Mouse (Mus musculus) frontal cortex, postnatal 10 days (tissue): ENCODE results near the gene Gm45234.

Experiments used
- DNase-seq, 2 experiments: peaks; one replicate each; pipeline ENCODE4 v3.0.0; 2022; ENCODE audit warnings: low spot score in 2 of 2, mixed read lengths in 1 of 2

Gene Gm45234

DNA sequence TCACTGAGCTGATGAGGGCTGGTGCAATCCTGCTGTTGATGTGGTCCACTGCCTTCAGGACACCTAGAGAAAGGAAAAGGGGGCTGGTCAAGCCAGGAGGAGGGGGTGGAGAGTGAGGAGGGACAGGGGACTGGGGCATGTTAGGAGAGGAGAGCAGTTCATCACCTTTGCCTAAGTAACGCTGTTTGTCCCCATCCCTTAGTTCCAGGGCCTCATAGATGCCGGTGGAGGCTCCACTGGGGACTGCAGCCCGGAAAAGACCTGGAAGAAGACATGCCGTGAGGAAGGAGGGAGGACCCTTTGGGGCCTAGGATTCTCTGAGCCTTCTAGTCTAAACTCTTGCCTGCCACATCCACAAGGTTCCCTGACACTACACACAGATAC, 11.7 kb upstream of the Gm45234 start:
- DNase-seq, result no peak

DNA sequence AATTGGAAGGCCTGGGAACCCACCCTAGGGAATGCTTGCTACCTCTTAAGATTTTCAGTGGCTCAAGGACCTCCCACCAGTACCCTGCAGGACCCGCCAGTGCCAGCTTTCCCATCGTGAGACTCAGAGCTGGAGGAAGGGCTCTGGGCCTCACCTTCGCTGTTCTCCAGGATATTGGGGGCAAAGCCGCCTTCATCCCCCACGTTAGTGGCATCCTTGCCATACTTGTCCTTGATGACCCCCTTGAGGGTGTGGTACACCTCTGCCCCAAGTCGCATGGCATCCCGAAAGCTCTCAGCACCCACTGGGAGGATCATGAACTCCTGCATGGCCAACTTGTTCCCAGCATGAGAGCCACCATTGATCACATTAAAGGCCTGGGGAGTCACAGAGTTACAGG, 10.1 kb upstream of the Gm45234 start:
- DNase-seq, result no peak

DNA sequence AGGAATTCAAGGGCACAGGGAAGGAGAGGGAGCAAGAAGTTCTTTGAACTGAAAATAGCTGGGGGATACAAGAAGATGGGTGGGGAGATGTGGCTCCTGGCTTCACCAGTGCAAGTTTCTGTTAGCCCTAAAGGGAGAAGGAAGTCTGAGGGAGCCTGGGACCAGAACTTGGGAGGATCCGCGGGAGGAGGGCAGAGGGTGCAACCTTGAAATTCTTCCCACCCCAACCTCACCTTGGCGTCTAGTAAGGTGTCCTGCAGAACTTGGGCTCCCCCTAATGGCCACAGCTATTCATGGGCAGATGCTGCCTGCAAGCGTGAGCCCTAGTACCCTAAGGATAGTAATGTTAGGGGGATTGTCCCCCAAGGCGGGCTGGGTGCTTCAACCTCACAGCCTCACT, 3.4 kb upstream of the Gm45234 start:
- peak in 1 of 2 experiments; percentile 74 for DNase-seq

DNA sequence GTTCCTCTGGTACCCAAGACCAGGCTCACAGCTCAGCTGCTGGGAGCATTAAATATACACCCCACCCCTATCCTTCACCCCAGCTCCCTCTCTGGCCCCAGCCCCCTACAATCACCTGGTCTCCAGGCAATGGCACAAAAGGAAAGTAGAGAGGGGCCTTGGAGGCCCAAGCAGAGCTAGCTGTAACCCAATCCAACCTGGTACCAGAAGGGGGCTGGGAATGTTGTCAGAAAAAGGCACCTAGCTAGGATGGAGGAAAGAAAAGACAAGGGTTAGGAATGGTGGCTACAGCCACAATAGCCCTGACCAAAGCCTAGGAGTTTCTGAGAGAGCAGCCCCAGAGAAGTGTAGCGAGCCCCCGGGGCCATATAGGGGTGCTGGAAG, 3.0 kb upstream of the Gm45234 start:
- no peak for DNase-seq

DNA sequence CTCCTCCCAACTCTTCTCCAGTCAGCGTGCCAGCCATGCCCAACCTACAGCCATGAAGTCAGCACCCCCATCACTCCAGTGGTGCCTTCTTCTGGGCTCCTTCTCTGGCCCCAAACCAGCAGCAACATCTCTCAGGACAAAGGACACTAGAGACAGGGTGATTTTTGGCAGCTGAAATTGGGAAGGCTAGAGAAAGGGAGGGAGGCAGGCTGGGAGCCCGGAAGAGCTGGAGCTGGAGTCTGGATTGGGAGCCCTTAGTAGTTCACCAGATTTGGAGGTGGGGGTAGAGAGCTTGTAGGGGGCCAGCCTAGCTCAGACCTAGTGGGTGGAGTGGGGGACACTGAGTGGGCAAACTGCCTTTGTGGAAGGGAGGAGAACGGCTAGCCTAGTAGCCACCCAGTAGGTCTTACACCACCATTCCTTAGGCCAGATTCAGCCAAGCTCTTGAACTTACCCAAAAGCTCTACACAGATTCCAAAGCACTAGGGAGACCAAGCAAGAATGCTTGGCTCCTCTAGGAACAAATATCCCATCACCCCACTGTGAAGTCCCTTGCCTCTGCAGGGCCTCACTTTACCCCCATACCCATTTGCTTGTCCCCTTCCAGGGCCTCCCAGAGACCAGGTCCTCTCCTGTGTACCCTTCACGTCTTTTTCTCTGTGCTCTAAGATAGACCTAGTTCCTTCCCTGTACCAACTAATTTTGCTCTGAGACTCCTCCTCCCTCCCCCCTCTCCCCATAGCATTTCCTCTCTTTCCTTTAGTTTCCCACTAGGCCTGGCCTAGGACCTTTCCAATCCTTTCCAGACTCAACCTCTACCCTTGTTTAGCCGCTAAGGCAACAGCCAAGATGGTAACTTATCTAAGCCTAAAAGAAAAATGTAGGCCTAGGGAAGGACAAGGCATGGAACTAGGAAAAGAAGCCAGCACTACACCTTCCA, 2.4 kb upstream of the Gm45234 start:
- DNase-seq, result peak in 1 of 2 experiments; percentile 57

DNA sequence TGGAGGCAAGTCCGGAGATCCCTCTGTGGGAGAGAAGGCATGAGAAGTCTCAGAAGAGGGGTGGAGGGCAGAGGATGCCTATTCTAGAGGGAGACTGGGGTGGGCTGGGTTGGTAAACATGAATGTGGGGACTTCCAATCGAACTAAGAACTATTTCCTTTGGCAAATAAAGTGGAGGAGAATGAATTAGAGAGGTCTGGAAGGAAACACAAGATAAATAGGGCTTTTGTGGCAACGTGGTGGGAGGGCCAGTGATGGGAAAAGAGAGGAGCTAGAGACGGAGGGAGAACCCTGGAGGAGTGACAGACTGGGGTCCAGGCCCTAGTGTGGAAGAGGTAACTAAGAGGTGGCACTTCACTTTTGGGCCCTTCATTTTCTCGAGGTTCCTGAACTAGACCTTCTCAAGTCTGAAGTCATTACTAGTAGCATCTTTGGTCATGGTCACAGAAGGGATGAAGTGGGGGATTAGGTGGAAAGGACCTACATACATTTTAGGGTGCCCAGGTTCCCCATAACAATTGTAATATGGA, 1.6 kb upstream of the Gm45234 start:
- DNase-seq, result no peak

DNA sequence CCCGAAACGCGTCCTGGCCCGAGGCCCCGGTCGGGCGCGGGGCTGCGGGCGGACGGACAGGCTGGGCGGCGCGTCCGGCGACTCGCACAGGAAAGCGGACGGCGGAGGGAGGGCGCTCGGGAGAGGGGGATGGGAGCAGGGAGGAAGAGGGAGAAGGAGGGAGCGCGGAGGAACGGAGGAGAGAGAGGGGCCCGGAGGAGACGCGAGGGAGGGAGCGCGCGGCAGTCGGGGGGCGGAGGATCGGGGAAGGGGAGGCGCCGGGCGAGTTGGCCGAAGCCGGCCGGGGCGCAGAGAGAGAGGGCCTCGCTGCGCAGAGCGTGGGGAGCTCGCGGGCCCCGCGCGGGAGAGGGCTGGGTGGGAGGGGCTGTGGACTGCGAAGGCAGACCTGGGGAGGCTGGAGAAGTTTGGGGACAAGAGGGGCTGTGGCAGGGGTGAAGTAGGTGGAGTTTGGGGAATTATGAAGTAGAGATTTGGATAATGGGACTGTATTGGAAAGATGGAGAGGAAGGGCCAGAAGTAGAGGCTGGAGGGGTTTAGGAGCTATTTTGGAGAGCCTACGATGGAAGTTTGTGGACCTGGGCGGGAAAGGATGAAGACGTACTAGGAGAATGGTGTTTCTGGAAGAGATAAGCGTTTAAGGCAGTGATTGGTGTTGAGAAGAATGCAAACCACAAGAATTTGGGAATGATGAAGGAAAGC, 980 bp upstream of the Gm45234 start:
- DNase-seq, result peak in 1 of 2 experiments; percentile 84

DNA sequence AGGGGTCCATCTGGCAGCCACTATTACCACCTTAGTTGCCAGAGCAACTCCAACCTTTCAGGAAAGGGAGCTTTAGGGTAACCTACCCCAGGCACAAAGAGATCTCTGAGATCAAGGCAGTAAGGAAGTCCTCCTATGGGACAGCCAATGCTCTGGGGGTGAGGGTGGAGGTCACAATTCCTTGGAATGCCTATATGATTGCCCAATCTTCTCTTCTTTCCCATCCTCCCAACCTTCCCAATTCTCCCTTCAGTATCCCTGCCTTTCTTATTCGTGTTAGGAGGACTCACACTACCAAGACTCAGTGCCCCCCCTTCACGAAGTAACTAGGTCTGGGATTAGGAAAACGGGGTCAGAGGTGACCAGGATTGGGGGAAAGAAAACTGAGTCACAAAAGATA, 515 bp downstream of the Gm45234 start:
- no peak for DNase-seq

DNA sequence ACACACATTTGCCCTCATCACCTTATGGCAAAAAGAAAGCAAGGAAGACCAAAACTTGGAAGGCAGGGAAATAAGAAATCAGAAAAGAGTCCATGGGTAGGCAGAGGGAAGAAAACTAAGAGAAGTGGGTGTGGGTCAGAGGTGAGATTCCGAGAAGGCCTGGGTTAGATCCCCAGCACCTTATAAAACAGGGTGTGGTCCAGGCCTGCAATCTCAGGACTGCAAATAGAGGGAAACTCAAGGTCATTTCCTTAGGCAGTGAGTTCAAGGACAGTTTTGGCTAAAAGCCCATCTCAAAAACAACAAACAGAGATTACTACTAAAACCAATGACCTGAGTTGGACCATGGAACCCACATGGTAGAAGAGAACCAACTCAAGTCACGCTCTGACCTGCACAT, 2.0 kb downstream of the Gm45234 start:
- no peak for DNase-seq

DNA sequence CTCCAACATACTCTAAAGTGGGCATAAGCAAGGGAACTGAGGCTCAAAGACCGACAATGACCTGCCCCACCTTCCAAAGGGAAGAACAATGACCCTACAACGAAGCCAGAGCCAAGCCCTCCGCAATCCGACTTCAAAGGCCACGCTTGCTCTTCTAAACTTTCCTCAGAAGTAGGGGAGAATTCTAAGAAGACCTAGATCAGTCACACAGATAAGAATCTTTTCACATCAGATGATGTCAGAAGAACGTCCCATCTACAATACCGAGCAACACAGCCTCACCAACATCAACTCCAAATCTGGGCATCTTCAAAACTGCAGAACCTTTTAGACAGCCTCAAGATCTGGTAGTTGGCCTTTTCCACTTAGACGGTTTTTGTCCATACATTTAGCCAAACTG, 5.4 kb downstream of the Gm45234 start:
- no peak for DNase-seq

DNA sequence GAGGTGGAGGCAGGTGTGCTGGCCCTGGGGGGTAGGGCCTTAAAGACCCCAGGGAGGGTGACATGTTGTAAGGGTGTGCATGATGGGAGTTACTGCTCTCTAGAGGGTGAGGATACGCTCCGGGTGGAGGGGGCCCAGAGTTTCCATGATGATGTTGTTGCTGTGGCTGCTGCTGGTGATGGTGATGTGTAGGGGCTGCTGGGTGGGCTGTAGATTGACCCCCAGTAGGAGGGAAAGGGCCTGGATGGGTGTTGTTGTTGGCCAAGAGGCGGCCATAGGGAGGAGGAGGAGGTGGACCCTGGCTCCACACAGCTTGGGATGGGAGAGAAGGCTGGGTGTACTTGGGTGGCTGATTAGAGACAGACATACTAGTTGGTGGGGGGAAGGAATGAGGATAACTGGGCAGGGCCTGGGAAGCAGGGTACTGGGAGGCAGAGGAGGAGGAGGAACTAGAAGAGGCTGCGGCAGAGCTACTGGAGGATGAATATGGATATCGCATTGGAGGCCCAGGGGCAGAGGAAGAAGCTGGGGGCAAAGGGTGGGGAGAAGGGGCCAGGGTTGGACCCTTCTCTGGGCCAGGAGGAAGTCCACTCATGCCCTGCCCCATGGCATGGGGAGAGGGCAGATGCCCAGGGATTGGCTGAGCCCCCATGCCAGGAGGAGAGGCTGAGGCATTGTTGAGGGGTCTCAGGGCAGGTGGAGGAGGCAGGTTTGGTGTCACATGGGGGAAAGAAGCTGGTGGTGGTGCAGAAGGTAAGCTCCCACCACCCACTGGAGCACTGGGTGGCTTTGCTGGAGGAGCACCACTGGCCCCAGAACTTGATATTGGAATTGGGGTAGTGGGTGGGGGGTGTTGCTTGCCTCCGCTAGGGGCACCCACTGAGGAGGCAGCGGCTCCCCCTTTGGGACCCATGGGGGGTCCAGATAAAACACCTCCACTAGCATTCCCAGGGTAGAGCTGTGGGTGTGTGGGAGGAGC, 8.9 kb downstream of the Gm45234 start:
- DNase-seq, result no peak

DNA sequence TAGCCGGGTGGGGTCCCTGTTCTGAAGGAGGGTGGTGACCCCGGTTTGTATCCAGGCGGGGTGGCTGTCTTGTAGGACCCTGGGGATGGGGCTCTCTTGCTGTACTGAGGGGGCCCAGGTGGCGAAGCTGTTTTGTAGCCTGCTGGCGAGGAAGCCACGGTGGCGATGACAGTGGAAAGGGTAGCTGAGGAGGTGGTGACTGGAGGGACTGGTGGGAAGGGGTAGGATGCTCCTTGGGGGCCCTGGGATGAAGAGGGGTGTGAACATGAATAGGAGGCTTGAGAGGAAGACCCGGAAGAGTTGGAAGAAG, 9.6 kb downstream of the Gm45234 start:
- no peak for DNase-seq

DNA sequence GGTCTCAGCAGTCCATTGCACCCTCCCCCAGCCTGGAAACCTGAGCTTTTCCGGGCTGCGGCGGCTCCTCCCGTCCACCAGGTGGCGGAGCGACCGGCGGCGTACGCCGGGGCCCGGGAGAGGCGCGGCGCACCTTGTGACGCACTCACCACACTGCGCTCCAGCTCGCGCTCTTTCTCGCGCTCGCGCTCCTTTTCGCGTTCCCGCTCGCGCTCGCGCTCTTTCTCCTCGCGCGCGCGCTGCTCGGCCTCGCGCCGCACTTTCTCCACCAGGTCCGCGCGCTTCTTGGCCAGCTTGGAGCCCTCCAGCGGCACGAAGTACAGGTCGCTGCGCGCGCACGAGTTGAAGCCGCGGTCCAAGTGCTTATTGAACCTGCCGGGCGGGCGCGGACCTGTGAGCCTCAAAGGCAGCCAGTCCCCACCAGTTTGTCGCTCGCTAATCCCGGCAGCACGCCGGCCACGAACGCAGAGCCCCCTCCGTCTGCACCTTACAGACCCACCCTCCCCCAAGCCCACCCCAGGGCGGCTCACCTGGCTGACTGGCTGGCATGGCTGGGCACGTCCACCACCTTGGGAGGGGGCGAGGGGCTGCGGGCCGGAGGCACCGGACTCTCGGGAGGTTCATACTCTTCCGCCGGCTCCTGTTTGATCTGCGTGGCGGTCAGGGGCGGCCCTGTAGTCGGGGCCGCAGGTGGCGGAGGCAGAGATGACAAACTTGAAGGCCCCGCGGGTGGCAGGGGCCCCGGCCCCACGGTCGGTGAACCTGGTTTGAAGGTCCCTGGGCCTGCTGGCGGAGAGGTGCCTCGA, 10.1 kb downstream of the Gm45234 start:
- peak; percentile 90 to 94 for DNase-seq

DNA sequence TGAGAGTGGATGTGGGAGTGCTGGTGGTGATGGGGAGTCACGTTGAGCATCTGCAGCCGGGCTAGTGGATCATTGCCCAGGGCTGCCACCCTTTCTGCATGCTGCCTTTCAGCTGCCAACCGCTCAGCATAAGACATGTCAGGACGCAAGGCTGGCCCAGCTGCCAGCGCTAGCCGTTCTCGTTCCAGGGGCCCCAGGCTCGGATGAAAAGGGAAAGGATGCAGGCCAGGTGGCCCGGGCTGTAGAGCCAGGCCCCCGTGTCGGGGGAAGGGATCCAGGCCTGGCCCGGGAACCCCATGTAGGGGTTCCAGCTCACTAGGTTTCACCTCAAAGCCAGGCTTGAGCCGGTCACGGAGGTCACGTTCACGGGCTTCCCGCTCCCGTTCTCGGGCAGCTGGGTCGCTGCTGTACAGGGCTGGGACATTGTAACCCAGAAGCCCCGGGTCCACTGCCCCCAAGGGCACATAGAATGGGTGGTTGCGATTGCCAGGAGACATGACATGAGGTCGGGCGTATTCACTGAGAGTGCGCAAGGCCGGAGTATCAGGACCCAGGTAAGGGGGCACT, 11.0 kb downstream of the Gm45234 start:
- DNase-seq, result peak in 1 of 2 experiments; percentile 52

DNA sequence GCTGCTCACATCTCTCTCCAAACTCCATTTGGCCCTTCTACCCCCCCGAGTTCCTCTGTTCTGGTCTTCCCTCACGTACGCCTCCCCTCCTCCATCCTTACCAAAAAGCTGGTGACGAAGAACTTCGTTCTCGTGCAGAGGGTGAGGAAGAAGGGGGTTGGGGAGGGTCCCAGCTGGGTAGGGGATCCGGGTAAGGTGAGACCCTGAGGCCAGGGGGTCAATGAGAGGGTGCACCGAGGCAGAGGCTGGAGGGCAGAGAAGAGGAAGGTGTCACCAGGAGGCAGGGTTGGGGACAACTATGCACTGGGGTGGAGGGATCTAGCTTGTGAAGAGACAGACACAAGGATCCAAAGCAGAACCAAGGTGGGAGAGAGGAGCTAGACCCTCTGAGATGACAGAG, 12.2 kb downstream of the Gm45234 start:
- no peak for DNase-seq

DNA sequence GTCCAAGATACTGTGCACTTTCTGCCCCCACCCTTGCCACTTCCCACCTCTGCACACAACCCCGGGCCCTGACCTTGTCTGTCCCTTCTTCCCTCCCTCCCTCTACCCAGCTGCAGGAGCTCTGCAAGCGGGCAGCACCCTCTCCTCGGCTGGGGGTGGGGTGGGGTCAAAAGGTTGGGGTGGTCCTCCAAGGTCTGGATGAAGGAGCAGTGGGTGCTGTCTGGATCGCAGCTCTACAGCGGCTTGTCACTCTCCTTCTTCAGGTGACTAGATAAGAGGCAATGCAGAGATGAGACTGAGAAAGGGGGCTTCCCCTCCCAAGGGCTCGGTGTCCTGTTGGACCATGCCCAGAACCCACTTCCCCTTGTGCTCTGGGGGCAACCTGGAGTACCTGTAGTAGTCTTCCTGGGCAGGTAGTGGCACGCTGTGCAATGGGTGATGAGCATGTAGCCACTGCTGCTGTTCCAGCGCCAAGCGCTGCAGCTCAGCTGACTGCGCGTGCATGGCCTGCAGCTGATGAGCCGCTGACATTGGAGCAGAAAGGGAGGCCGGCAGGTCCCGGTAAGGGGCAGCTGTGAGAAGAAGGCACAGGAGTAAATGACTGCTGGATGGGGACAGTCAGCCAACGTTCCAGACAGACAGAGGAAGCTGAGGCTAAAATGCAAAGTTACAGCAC, 12.8 kb downstream of the Gm45234 start:
- DNase-seq, result no peak

DNA sequence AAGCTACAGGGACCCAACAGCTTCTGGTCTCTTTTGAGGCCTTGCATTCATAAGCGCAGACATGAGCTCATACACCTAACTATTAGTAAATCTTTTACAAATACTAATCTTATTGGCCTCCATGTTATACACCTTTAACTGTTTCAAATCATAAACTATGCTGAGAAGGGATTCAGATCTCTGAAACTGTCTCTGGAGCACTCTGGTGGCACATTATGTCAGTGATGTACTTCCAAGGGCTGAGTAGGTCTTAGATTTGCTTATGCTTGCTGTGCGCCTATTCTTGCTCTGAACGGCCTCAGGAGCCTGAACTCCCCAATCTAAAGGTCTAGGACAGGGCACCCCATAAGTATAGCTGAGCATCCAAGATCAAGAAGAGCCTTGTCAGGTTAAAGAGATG, 14.0 kb downstream of the Gm45234 start:
- DNase-seq, result no peak

DNA sequence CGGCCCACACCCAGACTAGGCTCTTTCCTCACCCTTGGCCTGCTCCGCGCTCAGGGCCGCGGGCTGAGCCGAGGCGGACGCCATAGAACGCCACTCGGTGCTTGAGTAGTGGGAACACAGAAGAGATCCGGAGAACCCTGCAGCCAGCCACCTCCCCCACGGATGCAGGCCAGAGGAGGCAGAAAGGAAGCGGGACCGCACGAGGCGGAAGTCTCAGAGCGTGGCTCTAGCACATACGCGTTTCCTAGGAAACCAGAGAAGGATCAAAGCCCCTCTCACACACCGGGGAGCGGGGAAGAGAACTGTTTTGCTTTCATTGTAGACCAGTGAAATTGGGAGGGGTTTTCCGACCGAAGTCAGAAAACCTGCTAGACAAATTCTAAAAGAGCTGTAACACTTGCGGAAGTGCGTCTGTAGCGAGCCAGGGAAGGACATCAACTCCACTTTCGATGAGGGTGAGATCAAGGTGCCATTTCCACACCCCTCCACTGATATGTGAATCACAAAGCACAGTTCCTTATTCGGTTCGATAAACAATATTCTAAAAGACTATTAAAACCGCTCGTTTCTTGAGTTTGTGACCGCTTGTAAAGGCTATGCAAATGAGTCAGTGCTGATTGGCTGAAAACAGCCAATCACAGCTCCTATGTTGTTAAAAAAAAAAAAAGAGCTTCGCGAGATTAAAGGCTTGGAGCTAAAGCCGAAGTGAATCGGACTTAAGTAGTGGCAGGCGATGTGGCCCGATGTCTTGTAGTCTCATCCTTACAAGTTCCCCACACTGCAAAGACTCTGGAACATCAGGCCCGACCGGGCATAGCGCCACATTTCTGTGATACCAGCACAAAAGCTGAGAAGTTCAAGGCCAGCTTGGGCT, 14.7 kb downstream of the Gm45234 start, which contains the start of gene Grcc10:
TSS of gene Grcc10 (minus strand) at position 487 of the 874 bp plus-strand sequence.
- DNase-seq, result peak; percentile 89 to 93
